Mouse (Mus musculus): ENCODE data around the gene Pou4f1. TPM values are rescaled to one million over a fixed set of nuclear protein-coding genes. Genes with fewer than 3 reads are reported as not detected.

Gene Pou4f1
- total RNA-seq (2023; ENCODE audit: inconsistent age) = 0.16 to 0.27 TPM (median 0.22 TPM) in 3 of 4 replicates, not detected in the other

DNA sequence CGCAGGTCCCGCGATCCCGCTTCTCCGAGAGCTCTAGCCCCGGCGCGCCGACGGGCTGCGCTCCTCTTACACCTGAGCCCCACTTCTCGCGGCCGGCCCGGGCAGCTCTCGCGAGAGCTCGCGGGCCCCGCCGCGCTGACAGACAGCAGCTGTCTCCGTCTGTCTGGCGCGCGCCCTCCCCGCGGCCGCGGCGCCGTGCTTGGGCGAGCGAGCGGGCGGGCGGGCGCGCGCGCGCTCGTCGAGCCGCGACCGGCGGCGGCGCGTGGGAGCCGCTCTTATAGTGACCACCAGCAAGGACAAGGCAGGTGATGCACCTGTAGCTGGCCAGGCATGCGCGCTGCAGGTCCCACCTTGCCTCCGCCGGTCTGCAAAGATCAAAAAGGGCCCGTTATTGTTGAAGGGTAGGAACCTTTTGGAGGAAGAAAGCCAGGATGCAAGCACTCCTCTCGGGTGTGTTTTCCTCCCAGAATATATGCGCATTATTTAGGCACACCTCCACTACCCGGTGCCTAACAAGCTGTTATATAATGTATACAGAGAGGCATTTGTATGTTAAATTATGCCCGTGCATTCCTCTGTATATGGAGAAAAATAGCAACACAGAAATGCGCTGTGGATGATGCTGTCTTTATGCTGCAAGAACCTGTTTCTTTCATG is at the start of gene Pou4f1:
Gene Pou4f1 (minus strand): TSS at position 34 of the 657 bp plus-strand sequence.

Other genes starting within 250 kb of the Pou4f1 start
- 11.2 to 18.8 TPM (median 13.1 TPM) in 4 replicates for gene Rnf219, start 54.6 kb upstream of the Pou4f1 start, total RNA-seq (2023; ENCODE audit: inconsistent age)